Mouse (Mus musculus) embryonic fibroblast, embryonic 13.5 days (primary cell): ENCODE measurements at regions not wholly inside any gene's neighbourhood (a gene's known extent, or its start where the extent isn't known, plus 50 kb on each side); places are given as distances from the start of the nearest gene placed in this dataset.

Experiments used
- CTCF ChIP-seq: IDR thresholded peaks from 2 replicates; pipeline ENCODE4 v1.5.1; 2011; ENCODE audit warnings: mild to moderate bottlenecking, control low read depth, low read length, moderate library complexity, borderline replicate concordance; ENCODE audit not compliant: insufficient read depth
- POLR2A ChIP-seq: IDR thresholded peaks from 2 replicates; pipeline ENCODE4 v1.6.1; 2011; ENCODE audit warnings: low read depth, mild to moderate bottlenecking, control low read depth, low read length, moderate library complexity

- no peak for TF ChIP-seq CTCF
- no peak for TF ChIP-seq POLR2A
These were observed 57.5 kb upstream of the Pgrmc2 start for GRCm38 (mm10) chr3:41140391-41140790.
